Mouse (Mus musculus) cortical plate, adult 2 months (tissue): ENCODE data around the gene Frmd4b. TPM values are rescaled to one million over a fixed set of nuclear protein-coding genes. Genes with fewer than 3 reads are reported as not detected.

Experiments used
- H3K27ac ChIP-seq: fragments of 200-500 bp; 2 replicates; pipeline ENCODE4 v1.5.1; 2012; ENCODE audit warnings: low read length, control low read depth, inconsistent platforms; ENCODE audit not compliant: insufficient read depth
- H3K4me1 ChIP-seq: fragments of 200-500 bp; 2 replicates; pipeline ENCODE4 v1.6.1; 2011; ENCODE audit warnings: low read length; ENCODE audit not compliant: control insufficient read depth, insufficient read depth
- H3K4me3 ChIP-seq: fragments of 200-500 bp; 2 replicates; pipeline ENCODE4 v1.5.1; 2011; ENCODE audit warnings: mild to moderate bottlenecking, low read length, control low read depth; ENCODE audit not compliant: insufficient read depth
- CTCF ChIP-seq: fragments of 200-500 bp; IDR thresholded peaks from 2 replicates; pipeline ENCODE4 v1.5.1; 2011; ENCODE audit warnings: mild to moderate bottlenecking, control low read depth, low read length; ENCODE audit not compliant: insufficient read depth; ENCODE audit errors: extremely low read depth
- POLR2A ChIP-seq: fragments of 200-500 bp; IDR thresholded peaks from 2 replicates; pipeline ENCODE4 v1.6.1; 2011; ENCODE audit warnings: mild to moderate bottlenecking, low read length, control low read depth; ENCODE audit not compliant: insufficient read depth; ENCODE audit errors: extremely low read depth
- polyA plus RNA-seq: library from polyadenylated mRNA; depleted of rRNA; stranded (reverse); fragments of >200 nt; gene quantifications from 2 replicates; pipeline ENCODE4 v1.2.3, GENCODE M21; 2012

Frmd4b gene
- polyA plus RNA-seq, 1 experiment: 17.1 TPM

DNA sequence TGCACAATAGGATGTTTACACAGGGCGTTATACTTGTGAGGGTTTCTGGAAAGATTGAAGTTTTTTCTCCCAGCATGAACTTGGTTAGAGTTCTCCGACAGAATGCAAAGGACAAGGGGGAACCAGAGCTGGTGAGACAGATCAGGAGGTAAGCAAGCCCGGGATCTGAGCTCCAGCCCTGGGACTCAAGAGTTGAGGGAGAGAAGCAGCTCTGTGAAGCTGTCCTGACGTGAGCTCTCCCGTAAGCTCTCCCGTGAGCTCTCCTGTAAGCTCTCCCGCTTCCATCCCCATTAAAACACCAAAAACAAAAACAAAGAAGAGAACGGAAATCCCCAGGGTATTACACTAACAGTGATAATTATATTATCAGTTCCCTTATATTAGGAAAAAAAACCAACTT lies 262.2 kb downstream of the Frmd4b start:
- H3K4me3 ChIP-seq: no peak overlapping the region
- TF ChIP-seq CTCF (no peak), POLR2A (no peak)
- no peaks in the 10 kb centered on the region for H3K4me1 ChIP-seq
- H3K27ac ChIP-seq: no peak overlapping the region

DNA sequence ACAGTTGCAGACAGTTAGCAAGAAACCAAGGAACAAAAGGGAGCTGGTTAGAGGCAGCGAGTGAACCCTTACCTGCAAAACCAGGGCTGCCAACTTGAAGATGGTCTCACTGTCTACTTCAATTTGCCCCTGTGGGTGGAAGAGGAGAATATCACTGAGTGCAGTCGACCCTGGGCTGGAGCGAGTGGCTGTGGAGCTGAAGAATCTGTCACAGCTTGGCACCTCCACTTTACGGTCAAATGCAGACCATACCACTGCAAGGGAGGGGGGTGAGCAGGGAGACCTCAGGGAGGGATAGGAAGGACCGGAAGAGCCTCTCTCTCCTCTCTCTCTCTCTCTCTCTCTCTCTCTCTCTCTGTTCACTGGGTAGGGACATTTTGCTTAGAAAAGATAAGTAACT lies 263.4 kb downstream of the Frmd4b start:
- no peak overlapping the region for H3K4me3 ChIP-seq
- no peaks in the 10 kb centered on the region for H3K4me1 ChIP-seq
- no peak overlapping the region for H3K27ac ChIP-seq
- TF ChIP-seq POLR2A: no peak
- no peak for TF ChIP-seq CTCF

DNA sequence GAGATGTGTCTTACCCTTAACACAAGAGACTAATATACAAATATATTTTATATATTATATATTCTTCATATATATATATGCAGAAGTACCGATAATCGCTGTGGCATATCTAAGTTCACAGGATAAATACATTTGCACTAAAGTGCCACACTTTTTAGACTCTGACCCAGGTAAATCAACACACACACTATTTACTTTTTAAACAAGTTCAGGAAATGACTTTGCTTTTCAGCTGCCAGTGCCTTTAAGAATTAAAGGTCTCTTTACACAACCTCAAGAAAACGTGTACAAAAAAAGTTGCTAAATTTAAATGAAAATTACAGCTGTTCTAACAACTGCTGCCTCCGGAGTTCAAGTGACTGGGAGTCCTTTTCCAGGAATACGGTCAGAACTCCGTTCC lies 264.0 kb downstream of the Frmd4b start:
- no peak overlapping the region for H3K27ac ChIP-seq
- TF ChIP-seq CTCF: no peak
- TF ChIP-seq POLR2A: no peak
- no peak overlapping the region for H3K4me3 ChIP-seq
- no peaks in the 10 kb centered on the region for H3K4me1 ChIP-seq

DNA sequence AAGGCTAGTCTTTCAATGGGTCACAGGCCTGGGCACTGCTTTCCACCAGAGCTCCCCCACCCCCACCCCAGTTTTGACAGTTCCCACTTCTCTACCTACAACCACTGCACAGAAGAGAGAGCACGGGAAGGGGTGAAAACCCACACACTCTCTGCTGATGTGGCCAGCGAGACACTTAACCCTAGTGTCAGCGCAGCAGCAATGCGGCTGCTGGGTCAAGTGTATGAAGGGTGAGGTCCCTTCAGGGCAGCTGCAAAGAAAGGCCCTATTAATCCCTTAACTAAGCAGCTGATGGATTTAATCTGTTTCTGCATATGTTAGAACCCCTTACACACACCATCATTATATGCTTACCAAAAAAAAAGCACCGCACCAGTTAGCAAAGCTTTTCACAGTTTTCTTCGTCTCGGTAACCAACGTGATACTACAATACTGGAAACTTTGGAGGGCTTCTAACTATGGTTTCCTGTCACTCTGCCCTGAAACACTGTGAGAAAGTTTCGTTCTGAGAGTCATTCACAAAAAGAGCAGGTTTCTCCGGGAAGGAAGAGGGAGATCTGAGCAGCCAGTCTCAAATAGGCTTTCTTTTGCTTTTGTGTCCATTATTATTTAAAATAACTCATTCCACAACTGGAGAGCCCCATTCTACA lies 264.7 kb downstream of the Frmd4b start:
- H3K4me1 ChIP-seq: no peaks in the 10 kb centered on the region
- H3K27ac ChIP-seq: no peak overlapping the region
- TF ChIP-seq CTCF (no peak), POLR2A (no peak)
- no peak overlapping the region for H3K4me3 ChIP-seq

DNA sequence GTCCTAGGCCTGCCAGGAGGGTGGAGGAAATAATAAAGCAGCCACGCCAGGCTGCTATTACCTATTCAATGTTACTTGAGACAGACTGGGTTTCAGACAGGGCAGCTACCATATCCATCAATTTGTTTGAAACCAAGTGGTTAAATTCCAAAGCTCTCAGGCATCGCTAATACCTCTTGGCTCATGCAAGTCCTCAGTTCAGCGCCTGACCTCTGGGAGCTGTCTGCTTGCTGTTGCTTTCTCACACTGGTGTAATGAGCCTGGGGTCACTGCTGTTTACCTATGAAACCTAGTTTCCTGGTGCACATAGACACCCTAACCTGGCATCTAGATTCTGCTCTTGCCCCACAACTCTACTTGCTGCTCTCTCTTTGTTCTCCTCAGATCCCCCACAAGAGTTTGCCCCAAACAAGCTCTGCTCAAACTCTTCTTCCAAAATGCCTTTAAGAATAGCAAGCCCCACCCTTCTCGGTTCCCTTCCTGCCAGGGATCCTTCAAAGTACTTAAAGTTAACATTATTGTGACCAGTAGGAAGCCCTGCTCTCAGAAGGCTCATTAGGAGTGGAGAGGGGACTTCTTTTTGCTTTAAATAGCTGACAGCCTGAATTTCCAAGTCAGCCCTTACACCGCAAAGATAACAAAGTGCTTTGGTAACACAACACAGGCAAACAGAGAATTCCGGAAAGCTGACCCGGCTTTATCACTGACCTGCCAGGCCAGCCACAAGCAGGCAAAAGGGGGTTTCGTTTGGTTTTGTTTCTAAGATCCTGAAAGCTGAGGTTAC lies 267.8 kb downstream of the Frmd4b start:
- H3K4me1 ChIP-seq: no peaks in the 10 kb centered on the region
- no peak for TF ChIP-seq POLR2A
- TF ChIP-seq CTCF: no peak
- H3K27ac ChIP-seq: no peak overlapping the region
- H3K4me3 ChIP-seq: no peak overlapping the region

DNA sequence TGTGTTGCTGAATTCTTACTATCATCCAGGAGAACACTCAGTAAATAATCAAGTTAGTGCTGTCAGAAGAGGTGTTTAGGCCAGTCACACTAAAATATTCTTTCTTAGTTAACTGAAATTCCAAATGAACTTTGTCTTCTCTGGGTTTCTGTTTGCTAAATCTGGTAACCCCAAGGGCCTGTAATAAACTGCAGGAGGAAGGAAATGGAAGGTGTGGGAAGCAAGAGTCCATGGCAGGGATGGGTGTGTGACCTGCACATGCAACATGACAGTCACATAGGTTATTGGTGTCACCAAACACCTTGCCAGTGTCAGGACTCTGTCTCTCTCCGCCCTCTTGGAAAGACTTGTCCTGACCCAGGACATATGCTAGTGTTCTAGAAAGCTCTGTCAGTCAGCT lies 270.4 kb downstream of the Frmd4b start:
- TF ChIP-seq POLR2A (no peak), CTCF (no peak)
- Histone ChIP-seq H3K27ac (no peak overlapping the region), H3K4me1 (no peaks in the 10 kb centered on the region), H3K4me3 (no peak overlapping the region)

DNA sequence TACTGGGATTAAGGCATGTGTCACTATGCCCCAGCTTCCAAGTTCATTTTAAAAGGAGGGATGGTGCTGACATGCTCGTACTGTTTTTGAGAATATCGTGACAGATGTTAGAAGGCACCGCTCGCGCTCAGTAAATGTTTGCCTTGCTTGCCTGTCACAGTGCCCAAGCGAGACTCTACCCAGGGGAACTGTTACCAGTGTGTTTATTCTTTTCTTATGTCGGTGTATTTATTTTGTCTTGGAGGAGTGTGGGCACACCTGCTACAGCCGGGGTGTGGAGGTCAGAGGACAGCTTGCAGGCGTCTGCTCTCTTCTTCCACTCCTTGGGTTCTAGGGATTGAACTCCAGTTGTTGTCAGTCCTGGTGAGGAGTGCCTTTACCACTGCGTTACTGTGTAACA lies 270.8 kb downstream of the Frmd4b start:
- TF ChIP-seq CTCF: no peak
- TF ChIP-seq POLR2A: no peak
- H3K4me3 ChIP-seq: no peak overlapping the region
- H3K4me1 ChIP-seq: no peaks in the 10 kb centered on the region
- no peak overlapping the region for H3K27ac ChIP-seq

DNA sequence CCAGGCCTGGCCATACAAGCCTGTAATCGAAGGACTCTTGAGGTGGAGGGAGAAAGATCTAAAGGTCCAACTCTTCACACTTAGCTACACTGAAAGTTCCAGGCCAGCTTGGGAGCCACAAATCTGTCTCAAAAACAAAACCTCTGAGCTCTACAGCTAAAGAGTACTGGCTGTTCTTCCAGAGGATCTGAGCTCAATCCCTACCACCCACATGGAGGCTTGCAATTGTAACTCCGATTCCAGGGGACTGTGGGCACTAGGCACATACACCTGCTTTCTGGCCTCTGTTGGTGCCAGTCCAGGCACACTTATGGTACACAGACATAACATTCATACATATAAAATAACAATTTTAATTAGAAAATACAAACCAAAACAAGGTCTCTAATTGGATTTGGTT lies 271.4 kb downstream of the Frmd4b start:
- TF ChIP-seq CTCF (no peak), POLR2A (no peak)
- no peak overlapping the region for H3K27ac ChIP-seq

DNA sequence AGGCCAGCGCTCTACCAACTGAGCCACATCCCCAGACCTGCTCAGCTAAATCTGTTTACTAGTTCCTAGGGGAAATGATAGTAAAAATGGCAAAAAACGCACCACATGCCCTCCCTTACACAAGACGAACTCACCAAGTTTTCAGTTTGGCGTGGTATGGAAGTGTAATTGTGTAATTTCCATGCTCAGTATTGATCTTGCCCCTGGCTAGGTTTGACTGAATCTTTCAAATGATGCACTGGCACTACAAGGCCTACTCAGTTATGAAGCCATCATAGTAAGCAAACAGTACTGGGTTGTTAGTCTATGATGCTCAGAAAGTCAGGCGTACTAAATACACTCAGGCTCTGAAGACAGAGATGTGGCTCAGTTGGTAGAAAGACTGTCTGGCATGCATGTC lies 275.2 kb downstream of the Frmd4b start:
- no peak overlapping the region for H3K27ac ChIP-seq
- no peaks in the 10 kb centered on the region for H3K4me1 ChIP-seq
- TF ChIP-seq POLR2A (no peak), CTCF (no peak)
- H3K4me3 ChIP-seq: no peak overlapping the region

More for the DNA sequence above, 271.4 kb downstream of the Frmd4b start:
- Histone ChIP-seq H3K4me1 (no peaks in the 10 kb centered on the region), H3K4me3 (no peak overlapping the region)

DNA sequence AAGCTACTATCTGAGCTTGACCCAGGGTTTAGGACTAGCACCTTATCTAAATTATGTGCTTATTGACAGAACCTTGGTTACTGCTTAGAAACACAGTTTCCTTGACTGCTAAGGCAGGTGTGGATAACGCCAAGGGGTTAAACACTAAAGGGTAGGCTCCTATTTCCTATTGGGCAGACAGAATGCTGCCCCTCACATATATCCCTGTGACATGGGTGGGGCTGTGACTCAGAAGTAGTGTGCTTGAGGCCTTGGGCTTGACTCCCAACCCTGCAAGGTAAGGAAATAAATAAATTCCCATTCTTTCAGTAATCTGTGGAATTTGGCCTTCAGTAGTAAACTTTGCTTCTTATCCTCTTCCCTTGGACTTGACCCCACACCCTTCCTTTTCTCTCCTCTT lies 275.7 kb downstream of the Frmd4b start:
- no peak for TF ChIP-seq POLR2A
- TF ChIP-seq CTCF: no peak
- Histone ChIP-seq H3K4me1 (no peaks in the 10 kb centered on the region), H3K4me3 (no peak overlapping the region), H3K27ac (no peak overlapping the region)
